Mouse (Mus musculus): ENCODE measurements around the gene Nepn.

DNA sequence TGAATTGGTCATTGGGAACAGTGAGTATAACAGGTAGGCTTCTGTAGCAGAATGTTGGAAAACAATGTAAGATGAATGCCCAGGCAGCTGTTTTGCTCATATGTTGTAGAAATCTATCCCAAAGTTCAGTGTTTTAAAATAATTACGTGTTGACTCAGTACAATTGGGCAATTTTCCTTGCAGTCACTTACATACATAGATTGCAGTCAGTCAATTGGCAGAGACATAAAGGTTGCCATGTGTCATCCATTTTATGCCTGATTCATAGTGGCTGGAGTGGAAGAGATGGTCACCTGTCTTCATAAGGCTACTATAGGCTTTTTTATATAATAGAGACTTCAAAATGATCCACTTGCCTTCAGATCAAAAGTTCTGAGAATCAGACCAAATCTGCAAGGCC, 31.8 kb downstream of the Nepn start:
- TF ChIP-seq POLR2A (IDR thresholded peaks at IDR 0.05; ENCODE audit: borderline replicate concordance, control insufficient read depth, low read depth, low read length) = no peak
- TF ChIP-seq CTCF (IDR thresholded peaks at IDR 0.05; ENCODE audit: control insufficient read depth, insufficient read depth, low read length) = no peak
